Mouse (Mus musculus) liver, adult (tissue): ENCODE results near the gene Mtmr12.
A peak's percentile ranks its signal among the peaks of the same experiment; 100 is the strongest.

ENCODE experiments used
- GATA4 ChIP-seq: IDR thresholded peaks from 2 replicates; pipeline ENCODE4 v1.6.1; 2014; ENCODE audit warnings: mild to moderate bottlenecking, low read length; ENCODE audit not compliant: insufficient replicate concordance

Gene Mtmr12

GRCm38 (mm10) chr15:12245580-12246359 is 40.9 kb downstream of the Mtmr12 start:
- TF ChIP-seq GATA4 = peak; percentile 71

DNA sequence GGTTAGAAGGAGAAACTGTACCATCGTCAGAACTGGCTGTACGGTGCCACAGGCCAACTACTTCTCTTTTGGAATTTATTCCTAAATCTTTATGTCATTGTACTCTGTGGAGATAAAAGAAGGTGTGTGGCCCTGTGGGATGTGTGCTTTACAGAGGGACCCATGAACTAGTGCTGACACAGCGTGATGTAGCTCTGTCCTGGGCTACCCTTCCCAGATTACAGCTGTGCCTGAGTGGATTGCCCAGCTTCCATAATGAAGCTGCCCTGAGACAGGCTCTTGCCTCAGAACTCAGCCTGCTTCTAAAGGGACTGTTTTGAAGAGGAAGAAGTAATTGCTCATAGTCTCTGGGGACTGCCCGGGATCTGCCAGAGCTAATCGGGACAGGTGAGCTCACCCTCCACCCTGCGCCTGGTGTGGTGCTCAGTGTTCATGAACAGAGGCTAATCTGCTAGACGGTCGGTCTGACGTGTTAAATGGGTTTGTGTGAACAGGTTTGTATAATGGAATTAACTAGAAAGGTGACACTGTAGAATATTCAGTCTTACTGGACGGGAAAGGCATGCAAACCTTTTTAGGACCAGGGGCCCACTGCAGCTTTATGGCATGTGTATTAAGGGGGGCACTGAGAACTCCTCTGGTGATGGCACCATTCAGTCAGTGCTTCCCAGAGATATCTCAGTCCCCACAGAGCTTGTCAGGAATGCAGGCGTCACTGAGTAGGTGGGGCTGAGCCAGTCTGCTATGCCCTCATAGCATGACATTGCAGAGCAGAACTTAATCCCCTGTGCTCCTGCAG is 41.7 kb downstream of the Mtmr12 start:
- no peak for TF ChIP-seq GATA4

DNA sequence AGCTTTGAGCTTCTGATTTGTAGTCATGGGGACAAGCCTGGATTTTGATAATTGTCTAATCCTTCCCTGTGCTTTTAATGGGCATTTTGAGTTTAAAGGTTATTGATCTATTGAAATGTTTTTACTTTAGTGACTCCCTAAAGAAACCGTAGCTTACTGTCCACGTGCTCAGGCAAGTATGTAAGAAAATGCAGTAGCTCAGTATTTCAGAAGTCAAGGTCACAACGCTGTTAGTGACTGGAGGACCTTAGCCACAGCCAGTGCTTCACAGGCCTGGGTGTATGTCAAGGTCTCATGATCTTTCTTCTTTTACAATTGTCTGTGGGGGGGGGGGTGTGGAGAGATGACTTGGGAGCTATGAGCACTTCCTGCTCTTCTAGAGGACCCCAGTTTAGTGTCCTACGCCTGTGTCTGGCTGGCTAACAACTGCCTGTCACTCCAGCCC is 42.4 kb downstream of the Mtmr12 start:
- TF ChIP-seq GATA4 = no peak

DNA sequence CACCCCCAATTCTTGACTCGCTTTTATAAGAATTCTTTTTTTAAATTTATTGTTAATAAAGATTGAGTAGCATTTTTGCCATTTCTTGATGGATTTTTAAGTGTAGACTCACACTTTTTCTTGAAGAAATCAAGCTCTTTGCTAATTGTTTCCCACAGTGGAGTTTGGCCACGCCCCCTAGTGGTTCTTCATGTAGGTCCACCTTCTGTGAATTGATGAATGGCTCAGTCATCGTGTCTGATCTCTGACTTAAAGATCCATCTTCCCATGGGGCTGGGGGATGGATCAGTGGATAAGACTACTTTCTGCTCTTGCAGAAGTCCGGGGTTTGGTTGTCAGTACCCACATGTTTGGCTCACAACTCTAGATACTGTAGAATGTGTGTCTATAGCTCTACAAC is 43.5 kb downstream of the Mtmr12 start:
- TF ChIP-seq GATA4 = no peak

GRCm38 (mm10) chr15:12250350-12250749 is 45.5 kb downstream of the Mtmr12 start:
- no peak for TF ChIP-seq GATA4

DNA sequence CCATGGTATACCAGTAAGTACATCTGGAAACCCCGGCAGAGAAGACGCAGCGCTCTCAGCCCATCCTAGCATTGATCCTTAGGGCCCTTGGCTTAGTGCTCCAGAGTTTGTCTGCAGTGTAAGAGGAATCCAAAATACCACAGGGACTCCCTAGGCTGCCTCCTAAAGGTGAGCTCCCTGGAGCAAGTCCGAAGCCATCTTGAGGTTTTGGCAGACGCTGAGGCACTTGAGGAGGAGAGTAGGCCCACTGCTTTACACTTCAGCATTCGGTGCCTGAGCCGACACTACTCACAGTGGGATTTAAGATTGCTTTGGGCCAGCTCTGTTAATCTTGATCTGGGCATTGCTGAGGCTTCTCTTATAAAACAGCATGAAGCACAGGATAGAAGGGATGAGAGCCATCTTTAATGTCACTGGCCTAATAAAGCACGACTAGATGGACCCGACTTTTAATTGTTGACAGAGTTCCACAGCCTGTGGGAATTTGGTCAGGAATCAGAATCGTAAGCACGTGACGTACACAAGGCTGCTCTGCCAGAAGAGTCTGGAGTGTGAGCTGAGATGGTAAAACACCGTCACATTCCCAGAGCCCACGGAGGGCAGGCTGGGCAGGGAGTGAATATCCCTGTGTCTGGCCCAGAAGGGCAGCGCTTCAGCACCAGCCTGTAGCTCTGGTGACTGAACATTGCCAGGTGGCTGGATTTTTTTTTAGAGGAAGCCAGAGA is 46.8 kb downstream of the Mtmr12 start:
- TF ChIP-seq GATA4 = no peak

- TF ChIP-seq GATA4 = no peak
These were observed 47.3 kb downstream of the Mtmr12 start for GRCm38 (mm10) chr15:12252141-12252489.

DNA sequence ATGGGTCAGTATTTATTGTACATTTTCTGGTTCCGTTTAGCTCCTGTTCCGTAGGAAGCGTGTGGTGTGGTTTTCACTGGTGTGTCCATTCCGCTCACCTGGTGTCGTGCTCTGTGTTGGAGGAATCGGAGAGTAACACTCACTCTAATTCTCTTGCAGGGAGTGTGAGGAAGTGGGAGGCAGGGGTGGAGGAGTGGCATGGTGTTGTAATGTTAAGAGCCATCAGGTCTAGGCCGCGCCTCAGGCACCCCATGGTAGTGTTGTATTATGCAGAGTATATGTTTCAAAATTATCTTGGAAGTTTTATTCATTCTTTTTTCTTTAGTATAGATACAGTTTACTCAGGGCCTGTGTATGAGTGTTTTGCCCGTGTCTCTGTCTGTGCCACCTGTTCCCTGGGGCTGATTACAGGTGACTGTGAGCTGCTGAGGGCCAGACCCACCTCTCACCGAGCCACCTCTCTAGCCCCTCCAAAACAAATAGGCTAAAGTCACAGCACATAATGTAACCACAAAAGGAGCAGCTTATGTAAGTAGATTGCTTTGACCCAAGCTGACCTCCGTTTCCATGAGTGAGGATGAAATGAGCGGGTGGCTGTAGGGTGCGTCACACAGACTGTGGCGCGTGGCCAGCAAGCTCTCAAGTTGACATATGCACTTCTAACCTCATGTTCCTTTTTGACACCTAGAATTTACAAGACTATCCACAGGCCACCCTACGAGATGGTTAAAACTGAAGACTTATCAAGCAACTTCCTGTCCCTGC is 53.1 kb downstream of the Mtmr12 start:
- TF ChIP-seq GATA4 = no peak

- no peak for TF ChIP-seq GATA4
These were observed 58.2 kb downstream of the Mtmr12 start for GRCm38 (mm10) chr15:12263056-12263455.

GRCm38 (mm10) chr15:12266460-12266859 is 61.6 kb downstream of the Mtmr12 start:
- TF ChIP-seq GATA4 = no peak

GRCm38 (mm10) chr15:12268021-12268420 is 63.2 kb downstream of the Mtmr12 start:
- TF ChIP-seq GATA4 = no peak

GRCm38 (mm10) chr15:12271340-12271739 is 66.5 kb downstream of the Mtmr12 start:
- no peak for TF ChIP-seq GATA4

DNA sequence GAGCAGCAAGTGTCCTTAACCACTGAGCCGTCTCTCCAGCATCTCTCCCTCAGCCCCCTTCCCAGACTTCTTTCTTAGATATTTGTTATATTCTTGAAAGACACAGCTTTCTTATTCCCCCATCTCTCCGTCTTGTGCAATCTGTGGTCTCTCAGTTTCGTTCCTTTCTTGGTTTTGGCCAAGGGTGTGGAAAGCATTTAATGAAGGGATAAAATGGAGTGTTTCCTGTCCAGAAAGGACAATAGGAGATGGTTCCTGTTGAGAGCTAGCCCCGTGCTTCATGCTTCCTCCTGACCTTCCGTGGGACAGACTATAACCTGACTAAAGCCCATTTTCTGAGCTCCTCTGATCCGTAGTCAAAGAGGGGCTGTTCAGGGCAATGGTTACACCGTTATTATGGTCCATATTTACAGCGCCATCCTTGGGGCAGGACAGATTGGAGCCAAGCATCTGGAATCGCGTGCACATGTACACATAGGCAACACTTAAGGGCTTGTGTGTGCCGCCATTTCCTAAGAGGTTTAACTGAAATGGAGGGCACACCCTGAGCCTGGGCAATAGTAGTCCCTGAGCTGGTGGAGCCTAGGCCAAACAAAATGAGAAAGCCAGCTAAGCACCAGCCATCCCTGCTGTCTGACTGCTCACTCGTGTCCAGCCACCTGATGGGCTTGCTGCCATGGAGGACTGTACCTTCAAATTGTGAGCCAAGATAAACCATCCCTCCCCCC is 68.7 kb downstream of the Mtmr12 start:
- TF ChIP-seq GATA4 = no peak

GRCm38 (mm10) chr15:12274053-12274769 is 69.4 kb downstream of the Mtmr12 start:
- TF ChIP-seq GATA4 = no peak
